Mouse (Mus musculus) hematopoietic stem cell, adult 5-6 weeks (primary cell): ENCODE results near the gene Ntng2. TPM values are rescaled to one million over a fixed set of nuclear protein-coding genes. Genes with fewer than 3 reads are reported as not detected.

Experiments
- ATAC-seq, 2 experiments: fragments of 125-278 bp in 1 of 2; replicated peaks in 1 of 2; 2 replicates each; pipeline ENCODE4 v1.8.0; 2016 to 2017; ENCODE audit warnings: inconsistent platforms in 2 of 2, mild to moderate bottlenecking in 2 of 2, moderate number of reproducible peaks in 2 of 2, low read depth in 1 of 2, moderate TSS enrichment in 1 of 2; ENCODE audit not compliant: low FRiP score in 2 of 2, poor library complexity in 2 of 2, severe bottlenecking in 2 of 2, insufficient read depth in 1 of 2, low TSS enrichment in 1 of 2
- total RNA-seq: library from RNA; stranded (forward); fragments of 172-1452, 232-1000 nt; gene quantifications from 2 replicates; pipeline ENCODE4 v1.2.3, GENCODE M21; 2017

Gene Ntng2
- total RNA-seq, 1 experiment from 2014 or later: 2.4 TPM

DNA sequence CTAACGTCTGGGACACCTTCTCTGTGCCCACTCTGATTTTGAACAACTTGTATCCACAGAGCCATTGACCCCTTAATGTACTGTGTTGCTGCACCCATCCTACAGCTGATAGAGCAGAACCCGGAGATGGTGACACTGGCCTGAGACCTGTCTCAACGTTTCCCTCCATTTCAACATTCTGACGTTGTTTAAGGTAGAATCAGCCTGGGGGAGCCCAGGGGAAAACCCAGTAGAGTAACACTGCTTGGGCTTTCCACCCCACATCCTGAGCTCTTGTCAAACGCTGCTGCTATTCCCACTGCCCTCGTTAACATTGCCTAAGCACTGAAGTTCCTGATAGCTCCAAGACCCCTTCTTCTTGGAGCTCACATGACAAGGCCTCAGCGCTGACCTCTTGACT, 5.9 kb downstream of the Ntng2 start:
- no peak for ATAC-seq

DNA sequence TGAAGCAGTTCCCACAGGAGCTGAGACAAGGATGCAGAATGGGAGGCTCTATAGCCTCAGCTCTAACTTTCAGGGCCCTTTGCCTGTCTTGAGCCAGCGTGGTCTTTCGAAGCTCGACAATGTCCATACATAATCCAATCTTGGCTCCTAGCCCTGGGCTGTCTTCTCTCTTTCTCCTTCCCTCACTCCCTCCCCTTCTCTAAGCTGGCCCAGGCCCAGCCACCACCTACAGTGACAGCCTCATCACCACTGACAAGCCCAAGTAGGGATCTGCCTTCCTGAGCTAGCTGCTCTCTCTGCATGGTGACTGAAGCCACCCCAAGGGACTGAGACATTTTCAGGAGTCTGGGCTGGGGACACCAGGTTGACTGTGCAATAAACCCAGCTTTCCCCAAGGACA, 6.5 kb downstream of the Ntng2 start:
- ATAC-seq: no peak

DNA sequence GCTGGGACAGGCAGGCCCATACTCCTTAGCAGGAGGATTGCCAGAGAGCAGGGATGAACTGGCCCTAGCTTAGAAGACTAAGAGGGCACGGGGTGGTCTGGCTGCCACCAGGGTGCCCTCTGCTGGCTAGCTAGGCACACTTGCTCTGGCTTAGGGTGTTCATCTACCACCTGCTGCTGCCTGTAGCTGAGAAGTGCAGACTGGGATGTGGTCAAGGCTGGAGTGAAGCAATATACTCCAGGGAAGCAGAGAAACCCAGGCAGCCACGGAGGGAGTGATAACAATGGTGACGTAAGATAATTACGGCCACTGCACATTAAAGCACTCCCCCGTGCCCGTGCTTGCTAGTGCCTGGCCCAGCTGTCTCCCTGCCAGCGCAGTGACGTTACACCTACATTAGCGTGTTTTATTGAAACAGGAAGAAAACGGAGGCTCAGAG, 7.4 kb downstream of the Ntng2 start:
- peak; percentile 69 to 80 for ATAC-seq

DNA sequence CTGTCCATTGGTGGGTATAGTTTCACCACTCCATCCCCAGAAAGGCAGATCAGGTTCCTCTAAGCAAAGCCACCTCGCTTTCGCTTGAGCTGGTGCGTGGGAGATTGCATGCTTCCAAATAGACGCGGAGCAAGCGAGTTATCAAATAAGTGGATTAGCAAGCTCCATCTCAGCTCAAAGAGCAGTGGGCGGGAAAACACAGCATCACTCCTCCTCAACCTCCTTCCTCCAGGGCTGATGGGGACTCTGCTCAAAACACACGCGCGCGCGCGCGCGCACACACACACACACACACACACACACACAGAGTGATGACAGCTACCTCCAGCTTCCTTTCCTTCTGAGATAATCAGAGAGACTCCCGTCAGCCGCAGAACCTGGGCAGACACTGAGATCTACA, 13.5 kb downstream of the Ntng2 start:
- ATAC-seq: no peak

DNA sequence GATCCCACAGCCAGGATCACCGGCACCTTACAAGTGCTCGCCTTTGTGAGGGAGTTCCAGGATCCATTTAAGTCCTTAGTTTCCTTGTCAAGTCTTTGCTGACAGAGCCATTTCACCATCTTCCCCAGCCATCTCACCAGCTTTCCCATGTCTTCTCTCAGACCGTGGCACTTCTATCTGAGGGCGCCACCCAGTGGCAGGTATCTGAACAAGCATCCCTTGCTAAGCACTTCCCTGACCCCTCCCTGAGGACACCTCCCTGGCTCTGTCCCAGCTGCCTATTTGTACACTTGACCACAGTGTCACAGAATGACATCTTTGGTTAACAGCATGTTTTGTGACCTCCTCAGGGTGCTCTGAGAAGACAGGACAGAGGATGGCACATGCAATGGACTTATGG, 15.2 kb downstream of the Ntng2 start:
- peak in 1 of 2 experiments; percentile 61; a peak in 2 of 4 replicates for ATAC-seq

DNA sequence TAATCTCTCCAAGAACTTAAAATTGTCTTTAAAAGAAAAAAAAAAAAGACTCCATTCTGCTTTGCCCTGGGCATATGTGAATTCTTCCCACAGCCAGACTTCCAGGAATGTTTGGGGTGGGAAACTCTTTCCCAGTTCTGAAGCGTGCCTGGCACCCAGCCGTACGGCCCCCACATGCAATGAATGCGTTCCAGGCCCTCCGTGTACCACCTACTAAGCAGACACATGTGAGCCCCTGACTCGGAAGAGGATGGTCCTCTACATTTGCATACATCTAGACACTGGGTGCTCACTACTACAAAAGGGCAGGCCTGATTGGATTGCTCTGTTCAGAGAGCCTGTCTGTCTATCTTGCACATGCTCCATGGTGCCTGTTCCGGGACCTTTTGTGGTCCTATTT, 17.0 kb downstream of the Ntng2 start:
- no peak for ATAC-seq

DNA sequence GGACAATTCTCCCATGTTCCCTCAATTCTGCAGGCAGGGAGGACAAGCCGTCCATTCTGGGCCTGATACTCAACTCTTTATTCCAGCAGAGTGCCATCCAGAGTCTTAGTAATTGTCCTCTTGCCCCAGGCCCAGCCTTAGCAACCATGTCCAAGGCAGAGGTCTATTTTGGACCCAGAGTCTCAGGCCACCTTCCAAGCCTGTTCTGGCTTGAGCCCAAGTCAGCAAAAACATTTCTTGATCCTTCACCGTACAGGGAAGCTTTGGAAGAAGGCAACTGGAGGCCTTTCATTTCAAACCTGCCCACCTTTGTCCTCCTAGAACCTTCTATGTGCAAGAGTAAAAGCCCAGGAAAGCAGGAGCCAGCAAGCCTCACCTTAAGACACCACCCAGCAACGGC, 17.8 kb downstream of the Ntng2 start:
- ATAC-seq: no peak

DNA sequence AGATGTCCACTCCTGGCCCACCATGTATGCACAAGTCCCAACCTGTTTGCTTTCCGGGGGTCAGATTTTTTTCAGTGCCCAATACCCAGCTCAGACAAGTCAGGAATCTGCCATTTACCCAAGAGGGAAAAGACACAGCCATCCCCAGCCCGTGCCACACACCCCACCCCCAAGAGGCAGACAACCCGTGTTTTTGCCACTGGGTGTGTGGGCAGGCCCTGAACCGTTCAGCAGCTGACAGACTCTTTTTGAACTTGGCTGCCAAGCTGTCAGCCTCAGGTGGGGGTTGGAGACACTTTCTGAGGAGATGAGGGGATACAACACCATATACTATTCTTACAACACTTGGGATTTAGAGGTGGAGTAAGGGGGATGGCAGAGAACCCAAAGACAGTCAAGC, 18.8 kb downstream of the Ntng2 start:
- no peak for ATAC-seq

DNA sequence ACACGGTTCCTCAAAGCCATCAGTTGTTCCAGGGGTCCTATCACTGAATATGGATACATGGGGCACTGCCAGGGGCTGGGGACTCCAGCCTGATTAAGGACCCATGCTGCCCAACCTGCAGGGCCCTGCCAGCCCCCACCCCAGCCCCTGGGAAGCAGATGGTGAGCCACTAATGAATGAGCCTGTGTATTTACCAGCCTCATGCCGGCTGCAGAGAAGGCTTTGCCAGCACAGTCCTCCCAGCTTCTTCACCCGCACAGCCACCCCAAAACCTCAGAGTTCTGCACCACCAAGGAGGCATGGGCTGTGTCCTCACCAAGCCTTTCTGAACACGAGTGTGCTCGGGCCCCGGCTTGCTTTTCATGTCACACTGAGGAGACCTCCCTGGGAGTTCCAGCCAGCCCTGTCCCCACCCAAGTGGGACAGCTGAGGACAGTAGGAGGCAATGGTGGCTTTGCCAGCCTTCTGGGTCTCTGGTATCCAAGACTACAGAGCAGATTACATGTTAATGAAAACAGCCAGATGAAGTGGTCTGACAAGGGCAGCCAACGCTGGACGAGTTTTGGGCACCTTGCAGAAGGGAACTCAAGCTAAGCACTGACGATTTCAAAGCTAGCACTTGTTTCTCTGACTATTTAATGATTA, 22.5 kb downstream of the Ntng2 start:
- no peak for ATAC-seq

DNA sequence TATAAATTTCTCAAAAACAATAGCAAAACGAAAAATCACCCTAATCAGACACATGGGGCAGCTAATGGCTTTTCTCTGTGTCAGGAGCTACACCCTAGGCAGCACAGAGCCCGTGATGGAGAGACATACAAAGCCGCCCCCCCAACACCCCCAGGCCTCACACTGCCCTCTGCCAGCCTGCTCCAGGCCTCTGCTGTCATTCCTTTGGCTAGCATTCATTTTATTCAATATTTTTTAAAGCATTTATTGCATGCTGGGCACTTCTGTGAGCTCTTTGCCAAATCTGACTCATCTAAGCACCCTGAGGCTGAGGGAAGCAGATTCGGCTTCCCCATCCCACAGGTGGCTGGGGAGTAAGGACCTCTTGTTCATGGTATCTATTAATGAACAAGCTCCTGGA, 26.1 kb downstream of the Ntng2 start:
- no peak for ATAC-seq

DNA sequence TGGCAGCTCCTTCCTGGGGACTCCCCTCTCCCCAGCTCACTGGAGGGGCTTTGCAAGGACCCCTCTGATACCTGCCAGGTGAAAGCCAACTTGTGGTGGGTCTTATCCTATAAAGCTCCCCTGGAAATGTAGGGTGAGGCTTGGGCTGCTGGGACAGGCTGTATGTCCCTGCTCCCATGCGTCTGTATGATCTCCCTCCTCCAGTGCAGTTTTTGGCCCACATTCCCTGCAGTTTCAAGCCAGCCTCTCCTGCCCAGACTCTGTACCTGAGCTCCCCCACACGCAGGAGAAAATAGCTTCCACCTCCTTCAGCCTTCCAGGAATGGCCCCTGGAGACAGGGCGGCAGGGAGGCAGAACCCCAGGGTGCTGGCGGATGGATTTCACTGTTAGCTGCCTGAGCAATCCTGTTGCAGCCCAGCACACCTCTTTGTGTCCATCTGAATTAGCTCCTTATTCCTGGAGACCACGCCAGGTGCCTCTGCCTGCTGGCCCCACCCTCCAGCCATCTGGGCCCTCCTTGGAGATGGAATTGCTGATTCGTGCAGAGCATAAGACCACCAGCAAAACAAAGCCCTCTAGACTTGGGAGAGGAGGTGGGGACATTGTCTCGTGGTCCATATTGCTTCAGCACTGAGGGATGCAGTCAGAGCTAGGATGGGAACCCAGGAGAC, 29.1 kb downstream of the Ntng2 start:
- ATAC-seq: no peak

DNA sequence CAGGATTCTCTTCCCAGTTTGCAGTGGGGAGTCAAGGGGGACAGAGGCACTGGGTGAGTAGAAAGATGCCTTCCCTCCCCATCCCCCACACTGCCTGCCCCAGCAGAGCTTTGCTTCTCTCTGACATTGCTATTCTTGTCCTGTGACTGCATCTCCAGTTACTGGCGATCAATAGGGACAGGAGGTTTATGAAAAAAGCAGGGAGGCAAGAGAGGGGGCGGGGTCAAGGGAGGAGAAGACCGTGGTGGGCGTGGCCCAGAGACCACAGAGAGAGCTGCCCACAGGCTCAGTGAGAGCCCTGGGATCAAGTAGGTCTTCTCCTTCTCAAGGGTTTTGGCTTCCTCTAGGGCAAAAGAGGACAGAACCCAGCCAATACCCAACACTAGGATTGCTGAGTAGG, 30.5 kb downstream of the Ntng2 start:
- peak in 1 of 2 experiments; percentile 10; a peak in 1 of 4 replicates for ATAC-seq

DNA sequence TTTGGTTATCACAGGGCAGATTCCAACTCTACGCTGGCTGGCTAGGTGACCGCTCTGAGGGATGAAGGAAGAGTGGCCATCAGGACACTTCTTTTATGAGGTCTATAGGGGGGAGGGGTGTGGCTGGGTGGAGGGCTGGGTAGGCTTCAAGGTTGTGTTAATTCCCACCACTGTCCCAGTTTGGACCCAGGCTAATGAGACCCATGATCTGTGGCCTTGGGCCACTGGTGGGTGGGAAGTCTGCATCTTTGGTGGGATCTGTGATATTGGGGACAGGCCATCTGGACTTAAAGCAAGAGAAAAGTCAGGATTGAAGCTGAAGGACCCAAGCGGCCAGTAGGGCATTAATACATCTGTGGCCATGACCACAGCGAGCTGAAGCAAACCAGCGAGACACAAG, 34.0 kb downstream of the Ntng2 start:
- ATAC-seq: no peak

DNA sequence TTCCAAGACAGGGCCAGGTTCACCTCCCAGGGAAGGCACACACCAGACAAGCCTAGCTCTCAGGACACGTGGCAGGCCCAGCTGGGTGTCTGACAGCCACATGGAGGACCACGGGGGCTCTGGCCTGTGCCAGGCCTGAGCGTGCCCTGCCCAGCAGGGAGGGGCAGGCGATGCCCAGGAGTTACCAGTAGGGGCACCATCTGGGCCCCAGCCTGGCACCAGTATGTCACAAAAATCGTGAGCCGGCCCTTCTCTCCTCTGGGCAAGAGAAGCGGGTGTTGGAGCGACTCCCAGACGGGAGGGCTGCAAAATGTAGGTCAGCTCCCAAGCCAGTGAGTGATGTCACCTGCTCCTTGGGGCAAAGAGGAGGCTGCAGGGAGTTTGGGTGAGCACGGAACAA, 34.9 kb downstream of the Ntng2 start:
- ATAC-seq: no peak

DNA sequence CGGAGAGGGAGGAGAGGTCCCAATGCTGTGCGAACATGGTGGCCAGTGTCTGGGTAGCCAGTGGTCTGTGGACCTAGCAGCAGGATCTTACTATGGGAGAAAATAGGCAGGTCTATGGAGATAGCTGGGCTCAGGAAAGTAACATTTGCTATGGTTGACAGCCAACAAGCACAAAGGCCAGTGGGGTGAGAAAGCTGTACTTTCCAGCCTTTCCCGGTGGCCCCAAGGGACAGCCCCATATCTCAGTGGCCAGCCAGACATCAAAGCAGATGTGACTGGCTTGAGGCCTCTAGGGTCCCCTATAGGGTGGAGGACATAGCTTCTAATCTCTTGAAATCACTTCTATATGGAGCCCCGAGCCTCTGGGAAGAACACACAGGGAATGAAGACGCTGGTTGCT, 35.8 kb downstream of the Ntng2 start:
- no peak; a peak in 1 of 4 replicates for ATAC-seq

DNA sequence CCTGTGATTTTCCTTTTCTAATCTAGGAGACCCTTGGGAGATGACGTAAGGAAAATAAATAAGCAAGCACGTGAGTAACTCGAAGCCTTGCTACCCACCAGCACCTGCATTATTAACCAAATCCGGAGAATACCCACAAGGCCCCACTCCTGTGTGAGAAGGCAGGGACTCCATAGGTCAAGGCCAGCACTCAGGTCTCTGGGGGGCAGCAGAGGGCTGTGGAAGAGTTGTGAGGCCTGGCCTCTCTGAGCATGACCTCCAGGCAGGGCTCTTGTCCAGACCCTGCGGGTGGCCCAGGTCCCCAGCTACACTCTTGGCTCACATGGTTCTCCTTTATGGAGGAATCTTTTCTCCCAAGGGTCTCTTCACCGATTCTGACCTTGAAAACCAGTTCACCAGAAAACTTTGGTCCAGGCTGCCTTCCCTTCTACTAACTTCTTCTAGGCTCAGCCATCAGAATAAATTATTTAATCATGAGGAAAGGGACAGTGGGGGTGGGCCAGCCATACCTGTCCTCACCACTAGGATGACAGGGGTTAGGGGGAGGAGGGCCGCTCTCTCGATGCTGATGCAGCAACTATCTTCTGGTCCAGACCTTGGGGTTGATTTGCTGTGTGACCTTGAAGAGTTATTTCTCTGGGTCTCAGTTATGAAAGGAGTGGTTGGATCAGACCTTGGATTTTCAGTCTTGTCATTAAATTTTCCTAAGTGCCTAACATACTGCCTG, 36.4 kb downstream of the Ntng2 start:
- no peak for ATAC-seq

DNA sequence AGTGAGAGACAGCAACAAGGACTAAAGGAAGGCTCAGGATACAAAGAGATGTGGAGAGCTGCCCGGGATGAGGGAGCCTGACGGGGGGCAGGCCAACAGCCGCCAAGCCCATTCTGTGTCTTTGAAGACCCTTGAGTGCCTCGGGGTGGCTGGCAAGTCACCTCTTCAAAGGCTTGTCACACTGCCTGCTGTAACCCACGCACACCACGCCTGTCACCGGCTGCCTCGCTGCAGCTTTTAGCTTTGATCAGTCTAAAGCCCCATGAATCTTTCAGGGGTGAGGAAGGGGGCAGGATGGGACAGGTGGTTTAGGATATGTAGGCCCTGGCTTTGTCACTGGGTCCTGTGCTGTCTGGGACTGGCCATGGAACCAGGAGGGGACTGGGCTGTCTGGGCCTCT, 46.6 kb downstream of the Ntng2 start:
- no peak for ATAC-seq

DNA sequence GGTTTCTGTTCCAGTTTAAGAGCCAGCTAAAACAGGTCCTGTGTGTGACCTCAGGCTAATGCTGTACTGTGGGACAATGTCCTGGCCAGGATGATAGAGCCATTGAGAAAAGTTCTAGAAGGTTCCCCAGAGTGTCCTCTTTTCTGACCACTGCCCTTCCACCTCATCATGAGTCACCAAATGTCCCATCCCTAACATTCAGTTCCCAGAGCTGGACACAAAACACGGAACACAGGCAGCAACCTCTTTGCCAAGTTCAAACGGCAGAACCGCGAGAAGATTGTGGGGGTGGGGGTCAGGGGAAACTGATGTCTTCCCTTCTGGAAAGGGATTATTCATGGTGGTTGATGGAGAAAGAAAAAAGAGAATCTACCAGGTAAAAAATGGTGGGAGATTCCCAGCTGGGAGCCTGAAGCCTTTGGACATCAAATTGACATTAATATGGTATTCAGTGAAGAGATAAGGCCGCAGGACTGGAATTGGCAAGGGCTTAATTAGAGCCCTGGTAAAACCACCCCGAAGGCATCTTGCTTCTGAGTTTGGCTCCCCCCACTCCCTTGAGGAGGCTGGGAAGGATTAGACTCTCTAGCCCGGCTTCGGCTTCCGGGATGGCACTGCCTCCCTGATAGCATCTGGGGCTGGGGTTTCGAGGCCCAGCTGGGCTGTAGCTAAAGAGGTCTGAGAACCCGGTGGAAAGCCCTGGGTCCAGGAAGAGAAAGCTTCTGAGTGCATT, 51.4 kb downstream of the Ntng2 start:
- ATAC-seq: no peak
